Mouse (Mus musculus) splenic B cell, adult 2 months (primary cell): ENCODE measurements around the gene Hoxa11.
A peak's percentile ranks its signal among the peaks of the same experiment; 100 is the strongest.

Source experiments
- DNase-seq: peaks from one replicate; pipeline ENCODE4 v3.0.0-alpha.2; 2011; ENCODE audit warnings: low read depth, low spot score
- H3K27me3 ChIP-seq: 2 replicates; pipeline ENCODE4 v1.6.1; 2012; ENCODE audit warnings: mild to moderate bottlenecking, low read length, moderate library complexity, mixed read lengths; ENCODE audit not compliant: control insufficient read depth, poor library complexity, insufficient read depth, severe bottlenecking
- H3K36me3 ChIP-seq: 2 replicates; pipeline ENCODE4 v1.6.1; 2012; ENCODE audit warnings: mild to moderate bottlenecking, low read length, moderate library complexity, mixed read lengths; ENCODE audit not compliant: control insufficient read depth, poor library complexity, insufficient read depth, severe bottlenecking

Hoxa11 gene

DNA sequence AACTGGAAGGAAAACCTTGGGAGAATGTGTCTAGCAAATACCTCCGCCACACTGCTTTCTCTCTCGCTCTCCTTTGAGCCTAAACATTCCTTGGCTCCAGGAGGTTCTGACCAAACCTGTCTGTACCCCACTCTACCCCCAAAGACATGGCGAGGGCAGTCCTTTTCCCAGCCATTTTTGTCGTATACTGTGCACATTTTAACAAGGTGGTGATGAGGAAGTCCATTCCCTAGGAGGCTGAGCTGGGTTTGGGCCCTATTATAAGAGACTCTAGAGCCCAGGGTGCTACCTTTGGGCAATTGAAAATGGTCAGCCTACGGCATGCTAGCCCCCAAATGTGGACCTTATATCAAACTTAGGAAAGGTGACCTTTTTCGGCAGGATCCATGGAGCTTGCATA lies 9.7 kb downstream of the Hoxa11 start:
- Histone ChIP-seq H3K27me3 (peaks cover 8% of the 10 kb centered on the region), H3K36me3 (no peaks in the 10 kb centered on the region)
- DNase-seq: no peak

DNA sequence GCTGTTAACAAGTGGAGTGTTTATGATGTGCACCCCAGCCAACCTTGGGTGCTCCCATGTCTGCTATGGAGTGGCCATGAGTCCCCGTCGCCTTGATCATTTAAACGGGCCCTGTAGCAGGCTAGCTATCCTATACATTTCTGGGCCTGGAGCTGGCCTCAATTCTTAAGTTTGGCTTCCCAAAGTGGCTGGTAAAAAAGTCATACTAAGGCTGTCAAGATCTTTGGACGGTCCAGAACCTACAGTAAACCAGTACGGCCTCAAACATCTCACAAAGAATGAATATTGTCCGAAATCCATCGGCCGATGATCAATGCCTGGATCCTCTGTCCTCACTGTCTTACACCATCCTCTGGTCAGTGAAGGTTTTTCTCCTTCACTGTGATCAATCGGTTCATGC lies 10.3 kb downstream of the Hoxa11 start:
- Histone ChIP-seq H3K27me3 (peaks cover 8% of the 10 kb centered on the region), H3K36me3 (no peaks in the 10 kb centered on the region)
- DNase-seq: no peak

DNA sequence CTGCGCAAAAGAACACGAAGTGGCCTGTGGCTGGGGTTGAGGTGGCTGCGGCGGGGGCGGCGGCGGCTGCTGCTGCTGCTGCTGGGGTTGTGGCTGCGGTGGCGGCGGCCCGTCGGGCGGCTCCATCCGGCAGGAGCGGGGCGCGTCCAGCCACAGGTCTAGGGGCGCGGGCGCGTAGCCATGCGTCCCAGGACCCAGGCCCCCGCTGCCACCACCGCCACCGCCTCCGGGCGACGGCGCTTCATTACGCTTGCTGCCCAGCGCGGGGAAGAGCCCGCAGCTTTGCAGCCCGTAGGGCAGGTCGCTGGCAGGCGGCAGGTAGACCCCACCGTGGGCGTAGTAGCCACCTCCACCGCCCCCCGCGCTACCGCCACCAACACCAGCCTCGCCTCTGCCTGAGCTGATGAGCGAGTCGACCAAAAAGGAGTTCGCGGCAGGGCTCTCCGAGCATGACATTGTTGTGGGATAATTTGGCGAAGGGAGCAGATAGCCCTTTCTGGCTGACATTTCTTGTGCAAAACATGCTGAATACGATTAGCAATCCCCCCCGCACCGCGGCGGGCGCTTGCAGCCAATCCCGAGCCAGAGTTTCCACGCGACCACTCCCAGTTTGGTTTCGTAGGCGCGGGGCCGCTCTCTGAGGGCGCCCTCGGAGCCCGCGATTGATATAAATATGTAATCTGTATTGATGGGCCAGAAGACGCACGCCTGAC lies 11.0 kb downstream of the Hoxa11 start:
- Histone ChIP-seq H3K27me3 (peaks cover 8% of the 10 kb centered on the region), H3K36me3 (no peaks in the 10 kb centered on the region)
- DNase-seq: no peak

GRCm38 (mm10) chr6:52233546-52234427 lies 11.8 kb downstream of the Hoxa11 start:
- DNase-seq: peak; percentile 39
- Histone ChIP-seq H3K36me3 (no peaks in the 10 kb centered on the region), H3K27me3 (peaks cover 10% of the 10 kb centered on the region)

DNA sequence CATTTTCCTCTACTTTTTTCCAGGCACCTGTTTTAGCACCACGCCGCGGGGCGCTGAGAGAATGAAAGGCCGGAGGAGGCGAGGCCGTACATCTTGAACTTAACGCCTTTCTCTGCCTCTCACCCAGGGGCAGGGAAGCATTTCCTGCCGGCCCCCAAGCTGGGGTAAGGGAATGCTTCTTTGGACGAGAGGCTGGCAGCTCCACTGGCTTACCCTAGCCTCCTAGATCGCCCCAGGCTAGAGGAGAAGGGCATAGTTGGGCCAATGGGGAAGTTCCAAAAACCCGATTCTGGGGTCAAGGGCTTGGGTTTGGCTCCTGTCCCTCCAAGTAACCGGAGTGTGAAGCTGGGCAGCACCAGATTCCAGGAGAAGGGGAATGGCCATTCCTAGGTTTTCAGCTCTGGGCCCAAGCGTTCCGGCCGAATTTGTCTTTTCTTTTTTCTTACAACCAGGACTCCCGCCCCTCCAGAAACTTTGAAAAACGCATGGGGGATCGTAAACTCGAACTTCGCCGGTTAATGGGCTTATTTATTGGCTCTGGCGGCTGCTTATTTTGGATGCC lies 12.5 kb downstream of the Hoxa11 start:
- no peak for DNase-seq
- H3K27me3 ChIP-seq: peaks cover 10% of the 10 kb centered on the region
- H3K36me3 ChIP-seq: no peaks in the 10 kb centered on the region

GRCm38 (mm10) chr6:52232568-52232965 lies 13.0 kb downstream of the Hoxa11 start:
- Histone ChIP-seq H3K27me3 (peaks cover 10% of the 10 kb centered on the region), H3K36me3 (no peaks in the 10 kb centered on the region)
- DNase-seq: peak; percentile 44

- Histone ChIP-seq H3K27me3 (peaks cover 10% of the 10 kb centered on the region), H3K36me3 (no peaks in the 10 kb centered on the region)
- no peak for DNase-seq
Observed at GRCm38 (mm10) chr6:52231885-52232567, 13.6 kb downstream of the Hoxa11 start.

- Histone ChIP-seq H3K27me3 (peaks cover 10% of the 10 kb centered on the region), H3K36me3 (no peaks in the 10 kb centered on the region)
- DNase-seq: peak; percentile 15
Observed at GRCm38 (mm10) chr6:52230516-52231165, 15.0 kb downstream of the Hoxa11 start, which contains the start of gene Hoxa9. Gene Hoxa9, minus strand, starts transcription at chr6:52231089.

DNA sequence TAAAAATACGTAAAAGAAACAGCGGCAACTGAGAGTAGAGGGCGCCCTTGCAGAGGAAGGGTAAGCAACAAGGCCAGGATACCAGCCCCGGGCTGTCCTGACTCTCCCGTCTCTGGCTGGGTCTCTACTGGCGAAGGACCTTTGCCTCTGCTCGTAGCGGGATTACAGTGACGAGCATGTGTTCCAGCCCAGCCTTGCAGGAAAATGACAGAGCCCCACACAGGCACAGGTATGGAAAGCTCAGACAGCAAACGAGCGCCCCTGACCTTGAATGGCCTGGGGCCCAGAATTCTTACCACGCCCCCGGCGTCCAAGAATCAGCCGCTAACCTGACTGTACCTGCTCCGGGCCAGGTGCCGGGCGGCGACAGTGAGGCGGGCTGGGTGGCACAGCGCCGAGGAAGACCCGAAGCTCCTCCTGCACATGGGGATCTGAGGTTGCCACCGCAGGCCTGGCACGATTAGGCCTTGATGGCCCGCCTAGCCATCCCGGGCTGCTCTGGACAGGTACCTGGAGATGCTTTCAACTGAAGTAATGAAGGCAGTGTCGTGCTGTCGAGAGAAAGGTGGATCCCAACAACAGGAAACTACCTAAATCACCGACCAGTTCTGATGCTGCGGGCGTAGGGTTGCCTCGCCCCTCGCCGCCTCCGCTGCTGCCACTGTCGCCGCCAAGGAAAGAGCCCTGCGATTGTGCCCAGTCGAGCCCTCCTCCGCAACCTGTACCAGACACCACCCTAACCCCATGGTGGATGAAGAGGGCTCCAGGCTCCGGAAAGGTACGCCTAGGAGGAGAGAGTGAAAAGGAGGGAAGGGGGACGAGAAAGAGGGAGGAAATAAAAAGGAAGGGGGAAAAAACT lies 15.8 kb downstream of the Hoxa11 start:
- Histone ChIP-seq H3K36me3 (no peaks in the 10 kb centered on the region), H3K27me3 (peaks cover 10% of the 10 kb centered on the region)
- peak; percentile 29 for DNase-seq

DNA sequence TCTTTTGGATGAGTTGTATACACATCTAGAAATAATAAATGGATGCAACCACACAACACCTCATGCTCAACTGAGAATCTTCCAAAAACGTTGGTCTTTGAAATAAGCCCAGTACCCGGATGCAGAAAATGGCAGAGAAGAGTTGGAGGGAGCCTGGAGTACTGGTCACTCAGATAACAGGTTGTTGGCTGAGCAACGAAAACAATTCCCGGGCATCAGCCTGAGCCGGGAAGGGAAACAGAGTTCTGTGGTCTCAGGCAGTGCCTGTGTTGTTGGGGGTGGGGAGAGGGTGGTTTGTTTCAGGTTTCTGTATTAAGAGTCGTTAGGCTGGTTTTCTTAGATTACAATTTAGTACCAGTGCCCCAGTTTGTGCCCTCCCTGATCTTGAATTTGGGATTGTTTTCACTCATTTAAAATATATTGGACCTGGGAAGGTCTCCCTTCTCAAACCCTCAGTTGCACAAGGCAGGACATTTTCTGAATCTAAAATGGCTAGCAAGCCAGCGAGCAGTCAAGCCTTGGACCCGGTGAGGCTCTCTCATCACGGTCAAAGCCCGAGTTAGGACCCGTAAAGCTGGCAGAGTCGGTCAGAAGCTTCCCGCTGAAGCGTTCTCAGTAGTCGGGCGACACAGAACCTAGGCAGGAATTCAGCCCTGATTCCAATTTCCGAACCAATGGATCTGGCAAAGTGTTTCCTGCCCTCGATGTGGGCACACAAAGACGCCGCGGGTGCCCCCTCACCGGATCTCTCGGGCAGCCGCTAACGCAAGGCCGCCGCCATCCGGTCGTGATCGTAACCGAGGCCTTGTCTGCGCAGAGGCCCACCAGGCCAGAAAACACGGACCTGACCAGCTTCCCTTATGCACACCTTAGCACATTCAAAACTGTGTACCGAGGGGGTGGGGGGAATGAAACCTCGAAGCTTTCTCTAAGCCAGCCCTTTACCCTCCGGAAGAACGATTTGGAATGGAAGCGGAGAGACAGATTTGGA lies 16.8 kb downstream of the Hoxa11 start:
- no peaks in the 10 kb centered on the region for H3K36me3 ChIP-seq
- peaks cover 6% of the 10 kb centered on the region for H3K27me3 ChIP-seq
- no peak for DNase-seq

- no peak for DNase-seq
- Histone ChIP-seq H3K36me3 (no peaks in the 10 kb centered on the region), H3K27me3 (peaks cover 7% of the 10 kb centered on the region)
Observed at GRCm38 (mm10) chr6:52227470-52228222, 18.0 kb downstream of the Hoxa11 start.

- no peak for DNase-seq
- peaks cover 5% of the 10 kb centered on the region for H3K27me3 ChIP-seq
- H3K36me3 ChIP-seq: no peaks in the 10 kb centered on the region
Observed at GRCm38 (mm10) chr6:52226569-52227257, 18.9 kb downstream of the Hoxa11 start.
